Mouse (Mus musculus): ENCODE results near the gene Syap1. TPM values are rescaled to one million over a fixed set of nuclear protein-coding genes. Genes with fewer than 3 reads are reported as not detected.
"Not testable (repeated sequence)": the region's sequence is repeated elsewhere in the genome, so short reads cannot be mapped to it uniquely, and the experiment has no call there.

The Syap1 gene
- polyA plus RNA-seq, 1 experiment from 2014 or later: 37.3 TPM

DNA sequence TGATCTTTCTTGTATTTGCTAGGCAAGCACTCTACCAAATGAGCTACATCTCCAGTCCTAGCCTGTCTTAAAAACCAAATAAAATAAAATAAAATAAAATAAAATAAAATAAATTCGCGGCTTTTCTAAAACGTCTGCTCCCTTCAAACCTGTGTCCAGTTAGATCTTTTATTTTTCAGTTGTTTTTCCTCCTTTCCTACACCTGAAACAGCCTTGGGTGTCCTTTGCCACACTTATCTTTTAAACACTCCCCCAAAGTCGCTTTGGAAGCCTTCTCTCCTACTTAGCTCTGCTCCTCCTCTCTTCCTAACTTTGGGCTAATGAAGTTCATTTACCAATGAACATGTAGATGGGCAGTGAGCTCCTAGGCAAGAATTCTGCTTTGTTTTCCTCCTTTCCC is 12.7 kb upstream of the Syap1 start, which contains the start of gene Ctps2:
Gene Ctps2 (plus strand): TSS at position 301 of the 400 bp plus-strand sequence.
- no peaks in the 10 kb centered on the region for H3K9me3 ChIP-seq (replicated peaks; ENCODE audit: control insufficient read depth, low read length, poor library complexity, severe bottlenecking)
- peak within 1 kb of the TSS; percentile 59 for H3K4me3 ChIP-seq (ENCODE audit: low read depth, low read length)
- peak within 1 kb of the TSS; percentile 78 for H3K9ac ChIP-seq (ENCODE audit: low read depth, low read length)
- H3K27me3 ChIP-seq (ENCODE audit: control insufficient read depth, insufficient read depth, low read depth, low read length): no peaks in the 10 kb centered on the region
- ATAC-seq: no peak
- WGBS: 35% methylated on average over 4 of the region's 4 CpGs
- peak within 1 kb of the TSS; percentile 63 for H3K4me2 ChIP-seq (ENCODE audit: low read length)
- H3K27ac ChIP-seq (ENCODE audit: low read length): peak within 1 kb of the TSS; percentile 83
- peaks cover 4% of the 10 kb centered on the region; the same call in 1 of the 2 replicates for H3K4me1 ChIP-seq (ENCODE audit: control insufficient read depth, insufficient read depth, low read length)
- no peaks in the 10 kb centered on the region for H3K36me3 ChIP-seq (ENCODE audit: control insufficient read depth, insufficient read depth, low read length)

DNA sequence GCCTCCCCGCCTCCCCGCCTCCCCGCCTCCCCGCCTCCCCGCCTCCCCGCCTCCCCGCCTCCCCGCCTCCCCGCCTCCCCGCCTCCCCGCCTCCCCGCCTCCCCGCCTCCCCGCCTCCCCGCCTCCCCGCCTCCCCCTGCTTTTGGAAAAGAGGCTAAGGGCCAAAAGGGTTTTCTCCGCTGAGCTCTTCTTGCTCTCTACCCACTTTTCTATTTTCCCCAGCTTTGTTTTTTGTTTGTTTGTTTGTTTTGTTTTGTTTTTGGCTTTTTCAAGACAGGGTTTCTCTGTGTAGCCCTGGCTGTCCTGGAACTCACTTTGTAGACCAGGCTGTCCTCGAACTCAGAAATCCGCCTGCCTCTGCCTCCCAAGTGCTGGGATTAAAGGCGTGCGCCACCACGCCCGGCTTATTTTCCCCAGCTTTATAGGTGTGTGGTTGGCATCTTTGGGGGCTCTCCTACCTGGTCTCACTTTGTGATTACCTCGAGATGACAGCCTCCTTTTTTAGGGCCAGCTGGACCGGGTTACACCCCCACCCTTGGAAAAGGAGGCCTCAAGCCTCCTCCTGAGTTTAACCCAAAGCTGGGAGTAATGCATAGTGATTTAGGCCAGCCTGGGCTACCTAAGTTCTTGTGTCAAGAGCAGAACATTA is 452 bp upstream of the Syap1 start:
- not testable (repeated sequence) for H3K9ac ChIP-seq (ENCODE audit: low read depth, low read length); H3K27me3 ChIP-seq (ENCODE audit: control insufficient read depth, insufficient read depth, low read depth, low read length); H3K27ac ChIP-seq (ENCODE audit: low read length); H3K9me3 ChIP-seq (replicated peaks; ENCODE audit: control insufficient read depth, low read length, poor library complexity, severe bottlenecking); H3K4me2 ChIP-seq (ENCODE audit: low read length); H3K4me1 ChIP-seq (ENCODE audit: control insufficient read depth, insufficient read depth, low read length); H3K36me3 ChIP-seq (ENCODE audit: control insufficient read depth, insufficient read depth, low read length)
- whole genome bisulfite sequencing: 80% methylated on average over 9 of the region's 25 CpGs
- ATAC-seq: peak; percentile 59; the same call in 1 of the 2 replicates
- H3K4me3 ChIP-seq (ENCODE audit: low read depth, low read length): peak overlapping the region; percentile 18; the same call in 1 of the 2 replicates

DNA sequence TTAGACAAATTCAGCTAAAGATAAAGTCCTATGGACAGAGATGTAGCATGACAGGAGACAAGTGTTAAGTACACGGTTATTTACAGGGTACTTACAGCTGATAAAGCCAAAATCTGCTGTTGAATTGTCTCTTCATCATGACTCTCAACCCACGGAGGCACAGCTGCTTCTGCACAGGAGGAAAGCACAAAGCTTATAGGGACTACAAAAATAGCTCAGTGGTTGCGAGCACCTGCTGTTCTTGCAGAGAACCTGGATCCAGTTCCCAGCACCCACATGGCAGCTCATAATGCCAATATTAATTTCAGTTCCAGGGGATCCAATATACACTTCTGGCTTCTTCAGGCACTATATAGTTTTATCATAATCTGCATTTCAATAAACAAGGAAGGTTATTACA is 10.0 kb downstream of the Syap1 start:
- ATAC-seq: no peak
- Histone ChIP-seq H3K27me3 (ENCODE audit: control insufficient read depth, insufficient read depth, low read depth, low read length) (no peaks in the 10 kb centered on the region), H3K4me2 (ENCODE audit: low read length) (no peak overlapping the region), H3K9me3 (replicated peaks; ENCODE audit: control insufficient read depth, low read length, poor library complexity, severe bottlenecking) (no peaks in the 10 kb centered on the region), H3K36me3 (ENCODE audit: control insufficient read depth, insufficient read depth, low read length) (no peaks in the 10 kb centered on the region), H3K4me3 (ENCODE audit: low read depth, low read length) (no peak overlapping the region), H3K4me1 (ENCODE audit: control insufficient read depth, insufficient read depth, low read length) (no peaks in the 10 kb centered on the region), H3K27ac (ENCODE audit: low read length) (no peak overlapping the region), H3K9ac (ENCODE audit: low read depth, low read length) (no peak overlapping the region)
- 87% methylated on average over 3 of the region's 3 CpGs for WGBS

GRCm38 (mm10) chrX:162873761-162874160 is 14.5 kb downstream of the Syap1 start:
- Histone ChIP-seq H3K27me3 (ENCODE audit: control insufficient read depth, insufficient read depth, low read depth, low read length) (no peaks in the 10 kb centered on the region), H3K9me3 (replicated peaks; ENCODE audit: control insufficient read depth, low read length, poor library complexity, severe bottlenecking) (no peaks in the 10 kb centered on the region), H3K36me3 (ENCODE audit: control insufficient read depth, insufficient read depth, low read length) (0 out of 2 replicates have a peak, but pooled peaks cover 2% of the 10 kb centered on the region), H3K9ac (ENCODE audit: low read depth, low read length) (no peak overlapping the region), H3K4me3 (ENCODE audit: low read depth, low read length) (no peak overlapping the region), H3K27ac (ENCODE audit: low read length) (no peak overlapping the region), H3K4me1 (ENCODE audit: control insufficient read depth, insufficient read depth, low read length) (no peaks in the 10 kb centered on the region), H3K4me2 (ENCODE audit: low read length) (no peak overlapping the region)
- WGBS: 92% methylated on average over 2 of the region's 2 CpGs
- ATAC-seq: no peak

GRCm38 (mm10) chrX:162871734-162872517 is 16.3 kb downstream of the Syap1 start:
- Histone ChIP-seq H3K9me3 (replicated peaks; ENCODE audit: control insufficient read depth, low read length, poor library complexity, severe bottlenecking) (no peaks in the 10 kb centered on the region), H3K36me3 (ENCODE audit: control insufficient read depth, insufficient read depth, low read length) (0 out of 2 replicates have a peak, but pooled peaks cover 2% of the 10 kb centered on the region), H3K4me2 (ENCODE audit: low read length) (no peak overlapping the region), H3K4me3 (ENCODE audit: low read depth, low read length) (no peak overlapping the region), H3K4me1 (ENCODE audit: control insufficient read depth, insufficient read depth, low read length) (no peaks in the 10 kb centered on the region), H3K27me3 (ENCODE audit: control insufficient read depth, insufficient read depth, low read depth, low read length) (no peaks in the 10 kb centered on the region), H3K27ac (ENCODE audit: low read length) (no peak overlapping the region), H3K9ac (ENCODE audit: low read depth, low read length) (no peak overlapping the region)
- no peak for ATAC-seq
- 46% methylated on average over 4 of the region's 4 CpGs for WGBS

- WGBS: 87% methylated on average over 3 of the region's 3 CpGs
- Histone ChIP-seq H3K9ac (ENCODE audit: low read depth, low read length) (no peak overlapping the region), H3K4me1 (ENCODE audit: control insufficient read depth, insufficient read depth, low read length) (no peaks in the 10 kb centered on the region), H3K27me3 (ENCODE audit: control insufficient read depth, insufficient read depth, low read depth, low read length) (no peaks in the 10 kb centered on the region), H3K4me3 (ENCODE audit: low read depth, low read length) (no peak overlapping the region), H3K4me2 (ENCODE audit: low read length) (no peak overlapping the region), H3K27ac (ENCODE audit: low read length) (no peak overlapping the region), H3K36me3 (ENCODE audit: control insufficient read depth, insufficient read depth, low read length) (0 out of 2 replicates have a peak, but pooled peaks cover 2% of the 10 kb centered on the region), H3K9me3 (replicated peaks; ENCODE audit: control insufficient read depth, low read length, poor library complexity, severe bottlenecking) (no peaks in the 10 kb centered on the region)
- no peak for ATAC-seq
These were observed 19.8 kb downstream of the Syap1 start for GRCm38 (mm10) chrX:162868294-162868965.

DNA sequence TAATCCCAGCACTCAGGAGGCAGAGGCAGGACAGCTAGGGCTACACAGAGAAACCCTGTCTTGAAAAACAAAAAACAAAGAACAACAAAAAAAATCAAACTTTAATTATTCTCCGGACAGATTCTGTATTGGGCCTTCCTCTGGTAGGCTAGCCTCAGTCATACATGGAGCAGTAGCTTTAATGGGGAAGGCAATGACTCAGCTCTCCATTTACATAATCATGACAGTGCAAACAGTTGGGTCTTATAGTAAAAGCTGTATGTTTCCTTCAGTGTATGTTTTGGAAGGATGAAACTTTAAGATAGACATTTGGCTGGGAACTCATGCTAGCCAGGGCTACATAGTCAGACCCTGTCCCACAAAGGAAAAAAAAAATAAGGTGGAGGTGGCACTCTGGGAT is 39.6 kb downstream of the Syap1 start:
- Histone ChIP-seq H3K27me3 (ENCODE audit: control insufficient read depth, insufficient read depth, low read depth, low read length) (no peaks in the 10 kb centered on the region), H3K9ac (ENCODE audit: low read depth, low read length) (no peak overlapping the region), H3K4me3 (ENCODE audit: low read depth, low read length) (no peak overlapping the region), H3K4me1 (ENCODE audit: control insufficient read depth, insufficient read depth, low read length) (no peaks in the 10 kb centered on the region), H3K4me2 (ENCODE audit: low read length) (no peak overlapping the region), H3K27ac (ENCODE audit: low read length) (no peak overlapping the region), H3K9me3 (replicated peaks; ENCODE audit: control insufficient read depth, low read length, poor library complexity, severe bottlenecking) (no peaks in the 10 kb centered on the region), H3K36me3 (ENCODE audit: control insufficient read depth, insufficient read depth, low read length) (no peaks in the 10 kb centered on the region)
- WGBS: 100% methylated on average over 1 of the region's 1 CpGs
- ATAC-seq: no peak

DNA sequence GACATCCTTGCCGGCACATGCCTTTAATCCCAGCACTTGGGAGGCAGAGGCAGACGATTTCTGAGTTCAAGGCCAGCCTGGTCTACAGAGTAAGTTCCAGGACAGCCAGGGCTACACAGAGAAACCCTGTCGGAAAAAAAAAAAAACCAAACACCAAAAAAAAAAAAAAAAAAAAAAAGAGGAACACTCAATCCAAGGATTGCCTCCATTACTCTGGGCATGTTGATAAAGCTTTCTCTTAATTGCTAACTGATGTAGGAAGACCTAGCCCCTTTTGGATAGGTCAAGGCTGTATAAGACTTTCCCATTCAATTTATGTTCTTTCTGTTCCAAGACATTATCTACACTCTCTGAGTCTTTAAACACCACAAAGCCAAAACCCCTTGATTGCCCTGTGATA is 42.7 kb downstream of the Syap1 start:
- H3K9me3 ChIP-seq (replicated peaks; ENCODE audit: control insufficient read depth, low read length, poor library complexity, severe bottlenecking): no peaks in the 10 kb centered on the region
- H3K4me3 ChIP-seq (ENCODE audit: low read depth, low read length): no peak overlapping the region
- no peaks in the 10 kb centered on the region for H3K27me3 ChIP-seq (ENCODE audit: control insufficient read depth, insufficient read depth, low read depth, low read length)
- ATAC-seq: no peak
- no peaks in the 10 kb centered on the region for H3K4me1 ChIP-seq (ENCODE audit: control insufficient read depth, insufficient read depth, low read length)
- WGBS: 92% methylated on average over 3 of the region's 3 CpGs
- H3K4me2 ChIP-seq (ENCODE audit: low read length): no peak overlapping the region
- H3K36me3 ChIP-seq (ENCODE audit: control insufficient read depth, insufficient read depth, low read length): no peaks in the 10 kb centered on the region
- H3K27ac ChIP-seq (ENCODE audit: low read length): no peak overlapping the region
- no peak overlapping the region for H3K9ac ChIP-seq (ENCODE audit: low read depth, low read length)
